In genomic region chr16:92828308-92828862, GRCm38 (mm10) we compare ENCODE assay signal across 16 mouse cellular contexts. TPM values are rescaled to one million over a fixed set of nuclear protein-coding genes. Genes with fewer than 3 reads are reported as not detected.
DNase-seq lines count a peak whose midpoint lies in the region; ATAC-seq and TF ChIP-seq lines count a peak whose summit lies in the region.
"Had no signal": no experiment of that assay in that cellular context is flagged by ENCODE, and none has a peak within 500 bp of the region (broad histone marks: within the 10 kb centered on the region; RNA-seq: fewer than 3 reads in every experiment).

No protein-coding gene starts in this region.

- no peak overlapping the region for H3K9ac ChIP-seq in embryonic facial prominence, embryonic 14.5 days (ENCODE audit: low read depth, low read length)
- H3K9ac ChIP-seq: embryonic facial prominence, embryonic 12.5 days; heart, embryonic 13.5 days; hindbrain, embryonic 13.5 days had no signal

- no peak overlapping the region for H3K4me2 ChIP-seq in embryonic facial prominence, embryonic 14.5 days (ENCODE audit: low read depth, low read length)
- H3K4me2 ChIP-seq: embryonic facial prominence, embryonic 12.5 days; heart, embryonic 13.5 days; hindbrain, embryonic 13.5 days had no signal

- H3K79me3 ChIP-seq in C2C12 (ENCODE audit: low read depth), result peaks cover 16% of the 10 kb centered on the region

- H3K4me1 ChIP-seq in embryonic facial prominence, embryonic 14.5 days (ENCODE audit: control insufficient read depth, insufficient read depth, low read length), result peaks cover 15% of the 10 kb centered on the region
- peaks cover 23% of the 10 kb centered on the region for H3K4me1 ChIP-seq in embryonic facial prominence, embryonic 10.5 days
- peaks cover 8% of the 10 kb centered on the region; the same call in 1 of the 2 replicates for H3K4me1 ChIP-seq in embryonic fibroblast, embryonic 13.5 days (ENCODE audit: control insufficient read depth, insufficient read depth, low read length)

- no peak for TF ChIP-seq POLR2A in embryonic fibroblast, embryonic 13.5 days (IDR thresholded peaks at IDR 0.05; ENCODE audit: low read depth, low read length)

- H3K79me2 ChIP-seq in C2C12 (ENCODE audit: control insufficient read depth, insufficient read depth), result peaks cover 23% of the 10 kb centered on the region

- peak; percentile 23 for DNase-seq in embryonic facial prominence, embryonic 14.5 days (ENCODE audit: low spot score)
- no peak for DNase-seq in embryonic facial prominence, embryonic 10.5 days (ENCODE audit: low spot score)
- DNase-seq in spleen, postnatal 4 days (ENCODE audit: low spot score in 2 of 2), result no peak
- no peak for DNase-seq in adrenal gland, postnatal 36 days
- DNase-seq: cerebellum, adult 8-10 months; cerebellum, postnatal 14 days; kidney, adult 11 months; kidney, adult 9 months had no signal

- no peaks in the 10 kb centered on the region for H3K9me3 ChIP-seq in embryonic facial prominence, embryonic 14.5 days (ENCODE audit: control insufficient read depth, low read length)
- H3K9me3 ChIP-seq in embryonic facial prominence, embryonic 10.5 days, result no peaks in the 10 kb centered on the region
- H3K9me3 ChIP-seq: embryonic facial prominence, embryonic 12.5 days; heart, embryonic 13.5 days; hindbrain, embryonic 13.5 days had no signal

- no peaks in the 10 kb centered on the region for H3K27me3 ChIP-seq in embryonic facial prominence, embryonic 14.5 days (replicated peaks; ENCODE audit: control insufficient read depth, insufficient read depth, low read length)
- 0 out of 2 replicates have a peak, but pooled peaks cover 10% of the 10 kb centered on the region for H3K27me3 ChIP-seq in embryonic facial prominence, embryonic 10.5 days (replicated peaks; ENCODE audit: low read depth, poor library complexity, severe bottlenecking)
- no peaks in the 10 kb centered on the region for H3K27me3 ChIP-seq in C2C12 (ENCODE audit: control insufficient read depth, insufficient read depth, insufficient read length)

- H3K27ac ChIP-seq in embryonic facial prominence, embryonic 14.5 days (replicated peaks; ENCODE audit: low read depth, low read length), result no peak overlapping the region
- no peak overlapping the region for H3K27ac ChIP-seq in embryonic facial prominence, embryonic 10.5 days (replicated peaks)
- peak overlapping the region; percentile 83 for H3K27ac ChIP-seq in embryonic fibroblast, embryonic 13.5 days (ENCODE audit: insufficient read depth, low read length)
- H3K27ac ChIP-seq: embryonic facial prominence, embryonic 12.5 days; heart, embryonic 13.5 days; hindbrain, embryonic 13.5 days; hindbrain, postnatal 0 days had no signal

- H3K4me3 ChIP-seq in embryonic facial prominence, embryonic 14.5 days (ENCODE audit: low read depth, low read length), result no peak overlapping the region
- no peak overlapping the region for H3K4me3 ChIP-seq in embryonic facial prominence, embryonic 10.5 days
- no peak overlapping the region for H3K4me3 ChIP-seq in C2C12 (ENCODE audit: insufficient read depth, poor library complexity, severe bottlenecking)
- no peak overlapping the region for H3K4me3 ChIP-seq in embryonic fibroblast, embryonic 13.5 days (ENCODE audit: insufficient read depth, low read length)
- H3K4me3 ChIP-seq: embryonic facial prominence, embryonic 12.5 days; heart, embryonic 13.5 days; hindbrain, embryonic 13.5 days had no signal

- no peak for ATAC-seq in embryonic facial prominence, embryonic 14.5 days (ENCODE audit: low read depth)
- no peak for ATAC-seq in activated CD4-positive, CD25-positive, alpha-beta regulatory T cell, adult 4 months
- ATAC-seq: forebrain, embryonic 16.5 days; hindbrain, postnatal 0 days had no signal

- no peaks in the 10 kb centered on the region for H3K36me3 ChIP-seq in embryonic facial prominence, embryonic 14.5 days (ENCODE audit: control insufficient read depth, insufficient read depth, low read length)
- H3K36me3 ChIP-seq in embryonic facial prominence, embryonic 10.5 days (replicated peaks), result no peaks in the 10 kb centered on the region
- H3K36me3 ChIP-seq in C2C12 (ENCODE audit: control insufficient read depth, insufficient read depth), result no peaks in the 10 kb centered on the region
- H3K36me3 ChIP-seq: embryonic facial prominence, embryonic 12.5 days; heart, embryonic 13.5 days; hindbrain, embryonic 13.5 days had no signal

- WGBS in embryonic facial prominence, embryonic 14.5 days, result 53% methylated on average over 8 of the region's 8 CpGs
- 53% methylated on average over 8 of the region's 8 CpGs for WGBS in embryonic facial prominence, embryonic 10.5 days

- no peak for TF ChIP-seq CTCF in C2C12 (IDR thresholded peaks at IDR 0.05; ENCODE audit: control insufficient read depth, insufficient read depth, insufficient read length)
- TF ChIP-seq CTCF in embryonic fibroblast, embryonic 13.5 days (IDR thresholded peaks at IDR 0.05; ENCODE audit: borderline replicate concordance, insufficient read depth, low read length), result no peak

- H3ac ChIP-seq in C2C12 (ENCODE audit: control insufficient read depth, insufficient read length, low read depth), result no peak overlapping the region

TF ChIP-seq in C2C12, 6 proteins besides CTCF, POLR2A, EP300 and RAD21:
- TF ChIP-seq CEBPB (IDR thresholded peaks at IDR 0.05; ENCODE audit: low read depth), result peak; percentile 76
- no peak for TF ChIP-seq FOSL1 (IDR thresholded peaks at IDR 0.05; ENCODE audit: insufficient read depth, low read length, poor library complexity, severe bottlenecking)
- TF ChIP-seq MYOG (IDR thresholded peaks at IDR 0.05; ENCODE audit: control insufficient read depth, extremely low read depth, insufficient read length), result no peak
- TF ChIP-seq MYOD1 (IDR thresholded peaks at IDR 0.05; ENCODE audit: control insufficient read depth, insufficient read length, low read depth), result peak; percentile 23

RNA-seq across cellular contexts. Expression of gene Runx1, which starts 2.4 kb away (rescaled TPM):
- 13.7 and 13.9 TPM in 2 replicates for polyA plus RNA-seq in embryonic facial prominence, embryonic 14.5 days (2014; fragmentation: Nextera tagmentation; extraction: Ambion mirVana)
- 3.0 and 3.1 TPM in 2 replicates for polyA plus RNA-seq in embryonic facial prominence, embryonic 10.5 days (2016; fragmentation: Nextera tagmentation; extraction: Ambion mirVana)
- 28.8 TPM for polyA plus RNA-seq in C2C12 (2012; fragmentation: generic; extraction: Trizol)
- 34.5 and 56.2 TPM in 2 replicates for polyA plus RNA-seq in embryonic fibroblast, embryonic 13.5 days (2011; ENCODE audit: insufficient read length, low read depth, missing spikeins)
- 1 to 10 TPM; 3.3 to 5.6 TPM for total RNA-seq in adrenal gland, postnatal 36 days (2021)
- polyA plus RNA-seq in activated CD4-positive, CD25-positive, alpha-beta regulatory T cell, adult 4 months (2017; shearing (Covaris generic)), result 10 to 100 TPM; 30.7 to 37.2 TPM
